Mouse (Mus musculus) stomach, embryonic 16.5 days (tissue): ENCODE results near the gene Gm3127. TPM values are rescaled to one million over a fixed set of nuclear protein-coding genes. Genes with fewer than 3 reads are reported as not detected.
"Not testable (repeated sequence)": the region's sequence is repeated elsewhere in the genome, so short reads cannot be mapped to it uniquely, and the experiment has no call there.

ENCODE experiments used
- ATAC-seq: fragments of 200-750 bp; cut with Nextera tagmentation; 2 replicates; pipeline ENCODE4 v1.8.0; 2017; ENCODE audit warnings: moderate number of reproducible peaks, moderate TSS enrichment; ENCODE audit not compliant: insufficient read depth, low FRiP score
- H3K27ac ChIP-seq: fragments of 300-500 bp; sonication (generic); 2 replicates; pipeline ENCODE4 v1.5.1; 2014; ENCODE audit warnings: low read length
- H3K27me3 ChIP-seq: fragments of 300-500 bp; sonication (generic); 2 replicates; pipeline ENCODE4 v1.6.1; 2014; ENCODE audit warnings: low read length, control low read depth, mixed read lengths; ENCODE audit not compliant: control insufficient read depth, insufficient read depth
- H3K36me3 ChIP-seq: fragments of 300-500 bp; sonication (generic); 2 replicates; pipeline ENCODE4 v1.6.1; 2014; ENCODE audit warnings: low read length; ENCODE audit not compliant: control insufficient read depth, insufficient read depth
- H3K4me1 ChIP-seq: fragments of 300-500 bp; sonication (generic); 2 replicates; pipeline ENCODE4 v1.6.1; 2014; ENCODE audit warnings: low read length, control low read depth, mixed read lengths; ENCODE audit not compliant: control insufficient read depth, insufficient read depth
- H3K4me2 ChIP-seq: fragments of 300-500 bp; sonication (generic); 2 replicates; pipeline ENCODE4 v1.6.1; 2014; ENCODE audit warnings: low read depth, low read length, mixed read lengths
- H3K4me3 ChIP-seq: fragments of 300-500 bp; sonication (generic); replicated peaks from 2 replicates; pipeline ENCODE4 v1.5.1; 2014; ENCODE audit warnings: mild to moderate bottlenecking, low read length
- H3K9ac ChIP-seq: fragments of 300-500 bp; sonication (generic); 2 replicates; pipeline ENCODE4 v1.6.1; 2014; ENCODE audit warnings: low read length
- H3K9me3 ChIP-seq: fragments of 300-500 bp; sonication (generic); replicated peaks from 2 replicates; pipeline ENCODE4 v1.6.1; 2016; ENCODE audit warnings: low read length, control low read depth; ENCODE audit not compliant: control insufficient read depth
- WGBS: fragments of 180-500 bp; shearing (Covaris S2); extraction: QIAGEN DNeasy Blood & Tissue Kit; methylation state at CpG from one replicate; pipeline ENCODE4 v1.1.7; 2014; 5-methylcytosine and 5-hydroxymethylcytosine counted together
- polyA plus RNA-seq: library from polyadenylated mRNA; unstranded; fragments of >200 nt; fragmentation: Nextera tagmentation; extraction: Ambion mirVana; gene quantifications from 2 replicates; pipeline ENCODE4 v1.2.1, GENCODE M21; 2015

Gene Gm3127
- not detected in 2 replicates for polyA plus RNA-seq

- not testable (repeated sequence) for ATAC-seq, H3K4me3 ChIP-seq, H3K4me2 ChIP-seq, H3K9me3 ChIP-seq, H3K27ac ChIP-seq, H3K27me3 ChIP-seq, H3K4me1 ChIP-seq, H3K9ac ChIP-seq, H3K36me3 ChIP-seq
- WGBS = no CpG with 5 or more reads among the region's 2 CpGs
Observed at GRCm38 (mm10) chr14:4164730-4165129, at the start of gene Gm3127. TSS of gene Gm3127 (plus strand) at chr14:4165030.

GRCm38 (mm10) chr14:4141646-4142045, 23.2 kb upstream of the Gm3127 start:
- H3K4me3 ChIP-seq, ATAC-seq, H3K27me3 ChIP-seq, H3K36me3 ChIP-seq, H3K9me3 ChIP-seq, H3K4me1 ChIP-seq, H3K4me2 ChIP-seq, H3K9ac ChIP-seq, H3K27ac ChIP-seq: not testable (repeated sequence)
- WGBS = 89% methylated on average over 4 of the region's 4 CpGs

GRCm38 (mm10) chr14:4182030-4182429, 17.2 kb downstream of the Gm3127 start:
- peak overlapping the region; percentile 27; the same call in 1 of the 2 replicates for H3K4me3 ChIP-seq
- not testable (repeated sequence) for H3K4me1 ChIP-seq, H3K9ac ChIP-seq, H3K27ac ChIP-seq, H3K9me3 ChIP-seq, H3K36me3 ChIP-seq, H3K27me3 ChIP-seq, ATAC-seq
- peak overlapping the region; percentile 53 for H3K4me2 ChIP-seq
- WGBS = 6% methylated on average over 13 of the region's 14 CpGs

- not testable (repeated sequence) for H3K9ac ChIP-seq
- WGBS = 14% methylated on average over 40 of the region's 59 CpGs
Observed at GRCm38 (mm10) chr14:4182491-4183210, 17.8 kb downstream of the Gm3127 start, which contains the start of gene Gm2974. TSS of gene Gm2974 (plus strand) at chr14:4182576.

GRCm38 (mm10) chr14:4183375-4183774, 18.5 kb downstream of the Gm3127 start:
- WGBS = 32% methylated on average over 4 of the region's 10 CpGs
- H3K4me3 ChIP-seq = not testable (repeated sequence)

More at GRCm38 (mm10) chr14:4182491-4183210, 17.8 kb downstream of the Gm3127 start, which contains the start of gene Gm2974:
- not testable (repeated sequence) for H3K36me3 ChIP-seq, H3K4me1 ChIP-seq, H3K27ac ChIP-seq, H3K9me3 ChIP-seq, ATAC-seq, H3K27me3 ChIP-seq
- H3K4me2 ChIP-seq = peak within 1 kb of the TSS; percentile 53
- H3K4me3 ChIP-seq = peak within 1 kb of the TSS; percentile 27

More at GRCm38 (mm10) chr14:4183375-4183774, 18.5 kb downstream of the Gm3127 start:
- H3K4me2 ChIP-seq, H3K36me3 ChIP-seq, H3K27ac ChIP-seq, H3K9me3 ChIP-seq, H3K27me3 ChIP-seq, ATAC-seq, H3K4me1 ChIP-seq, H3K9ac ChIP-seq: not testable (repeated sequence)

Other genes starting within 250 kb of the Gm3127 start
- gene Gm3029, start 233.3 kb upstream of the Gm3127 start, polyA plus RNA-seq = not detected in 2 replicates
- not detected in 2 replicates for gene Gm3095, start 201.5 kb upstream of the Gm3127 start, polyA plus RNA-seq
- not detected in 2 replicates for gene Gm3099, start 166.6 kb upstream of the Gm3127 start, polyA plus RNA-seq
- 0.42 TPM in 1 of 2 replicates, not detected in the other for gene Gm5796, start 141.1 kb upstream of the Gm3127 start, polyA plus RNA-seq
- not detected in 2 replicates for gene Gm3115, start 80.9 kb upstream of the Gm3127 start, polyA plus RNA-seq
- 0.36 and 0.77 TPM in 2 replicates for gene Gm8108, start 54.5 kb upstream of the Gm3127 start, polyA plus RNA-seq
- 0.29 TPM in 1 of 2 replicates, not detected in the other for gene Gm2974, start 17.5 kb downstream of the Gm3127 start, polyA plus RNA-seq
- gene Gm3138, start 84.6 kb downstream of the Gm3127 start, polyA plus RNA-seq = not detected in 2 replicates
- not detected in 2 replicates for gene Gm3149, start 152.3 kb downstream of the Gm3127 start, polyA plus RNA-seq
- gene 2610042L04Rik, start 169.7 kb downstream of the Gm3127 start, polyA plus RNA-seq = 0.15 TPM in 1 of 2 replicates, not detected in the other
- not detected in 2 replicates for gene Gm3159, start 232.5 kb downstream of the Gm3127 start, polyA plus RNA-seq